Mouse (Mus musculus) CH12.LX (cell line): ENCODE measurements around the gene Reck. TPM values are rescaled to one million over a fixed set of nuclear protein-coding genes. Genes with fewer than 3 reads are reported as not detected.

Source experiments
- DNase-seq: peaks from one replicate; pipeline ENCODE4 v3.0.0-alpha.2; 2013; ENCODE audit errors: extremely low read depth
- H3K27ac ChIP-seq: 2 replicates; pipeline ENCODE4 v1.5.1; 2012; ENCODE audit warnings: low read depth, mild to moderate bottlenecking, control low read depth, moderate library complexity; ENCODE audit not compliant: insufficient read depth
- H3K27me3 ChIP-seq: replicated peaks from 2 replicates; pipeline ENCODE3; 2012; ENCODE audit warnings: inconsistent platforms
- H3K36me3 ChIP-seq, 2 experiments: replicated peaks in 1 of 2; 2 replicates each; pipeline versions ENCODE3 to v1.6.1; 2012; ENCODE audit warnings: inconsistent platforms in 1 of 2, low read length in 1 of 2, mild to moderate bottlenecking in 1 of 2, mixed read lengths in 1 of 2, moderate library complexity in 1 of 2; ENCODE audit not compliant: control insufficient read depth in 1 of 2, insufficient read depth in 1 of 2
- H3K4me1 ChIP-seq, 2 experiments: 2 replicates each; pipeline ENCODE4 v1.6.1; 2012; ENCODE audit warnings: inconsistent platforms in 1 of 2, moderate library complexity in 1 of 2; ENCODE audit not compliant: insufficient read depth in 2 of 2, control insufficient read depth in 1 of 2
- H3K4me2 ChIP-seq: 2 replicates; pipeline ENCODE4 v1.6.1; 2012; ENCODE audit warnings: low read depth, mild to moderate bottlenecking, control low read depth; ENCODE audit not compliant: poor library complexity, insufficient read depth, severe bottlenecking
- H3K4me3 ChIP-seq, 3 experiments: fragments of 150-350 bp in 1 of 3; sonication (generic) in 1 of 3; replicated peaks in 1 of 3; 2 replicates each; pipeline versions ENCODE3 to v1.5.1; 2011 to 2012; ENCODE audit warnings: low read depth in 2 of 3, low read length in 2 of 3, mild to moderate bottlenecking in 2 of 3, moderate library complexity in 2 of 3, control low read depth in 1 of 3, improper control_type of control experiment in 1 of 3, inconsistent platforms in 1 of 3, mixed read lengths in 1 of 3; ENCODE audit not compliant: poor library complexity in 1 of 3
- H3K79me2 ChIP-seq: replicated peaks from 2 replicates; pipeline ENCODE4 v1.6.1; 2012; ENCODE audit warnings: mild to moderate bottlenecking, moderate library complexity; ENCODE audit not compliant: control insufficient read depth, poor library complexity, insufficient read depth, severe bottlenecking; ENCODE audit errors: extremely low read depth
- H3K9ac ChIP-seq: 2 replicates; pipeline ENCODE4 v1.6.1; 2012; ENCODE audit warnings: low read depth, mild to moderate bottlenecking, control low read depth, moderate library complexity; ENCODE audit not compliant: insufficient read depth
- H3K9me3 ChIP-seq: replicated peaks from 2 replicates; pipeline ENCODE3; 2012; ENCODE audit warnings: low read length, inconsistent platforms, mixed read lengths
- CHD1 ChIP-seq: IDR thresholded peaks from 2 replicates; pipeline ENCODE4 v1.6.1; 2012; ENCODE audit warnings: low read depth, low read length, improper control_type of control experiment, inconsistent platforms
- CHD2 ChIP-seq: IDR thresholded peaks from 2 replicates; pipeline ENCODE4 v1.6.1; 2011; ENCODE audit warnings: low read length, improper control_type of control experiment
- E2F4 ChIP-seq: IDR thresholded peaks from 2 replicates; pipeline ENCODE4 v1.6.1; 2011; ENCODE audit warnings: low read depth, low read length, improper control_type of control experiment; ENCODE audit not compliant: insufficient replicate concordance
- ELF1 ChIP-seq: IDR thresholded peaks from 2 replicates; pipeline ENCODE4 v1.6.1; 2014; ENCODE audit warnings: low read depth, mild to moderate bottlenecking, inconsistent platforms, low read length, improper control_type of control experiment
- EP300 ChIP-seq: IDR thresholded peaks from 2 replicates; pipeline ENCODE4 v1.6.1; 2011; ENCODE audit warnings: low read length, improper control_type of control experiment
- ETS1 ChIP-seq: conservative IDR thresholded peaks from 2 replicates; pipeline ENCODE4 v1.6.1; 2012; ENCODE audit warnings: low read depth, mild to moderate bottlenecking, inconsistent platforms, low read length, improper control_type of control experiment, moderate library complexity
- GABPA ChIP-seq: IDR thresholded peaks from 2 replicates; pipeline ENCODE4 v1.6.1; 2012; ENCODE audit warnings: low read depth, low read length, improper control_type of control experiment, inconsistent platforms; ENCODE audit not compliant: insufficient replicate concordance
- HCFC1 ChIP-seq: IDR thresholded peaks from 2 replicates; pipeline ENCODE4 v1.6.1; 2012; ENCODE audit warnings: low read depth, mild to moderate bottlenecking, inconsistent platforms, low read length, improper control_type of control experiment
- JUN ChIP-seq: IDR thresholded peaks from 2 replicates; pipeline ENCODE4 v1.6.1; 2011; ENCODE audit warnings: low read depth, mild to moderate bottlenecking, low read length, improper control_type of control experiment, moderate library complexity; ENCODE audit not compliant: insufficient read depth
- JUND ChIP-seq: conservative IDR thresholded peaks from 2 replicates; pipeline ENCODE4 v1.6.1; 2011; ENCODE audit warnings: low read depth, low read length, improper control_type of control experiment
- KAT2A ChIP-seq: IDR thresholded peaks from 2 replicates; pipeline ENCODE4 v1.6.1; 2012; ENCODE audit warnings: low read length, improper control_type of control experiment, inconsistent platforms; ENCODE audit not compliant: insufficient replicate concordance
- MAFK ChIP-seq: IDR thresholded peaks from 2 replicates; pipeline ENCODE4 v1.6.1; 2011; ENCODE audit warnings: low read length, improper control_type of control experiment; ENCODE audit not compliant: insufficient replicate concordance
- MAZ ChIP-seq: IDR thresholded peaks from 2 replicates; pipeline ENCODE4 v1.6.1; 2012; ENCODE audit warnings: low read depth, mild to moderate bottlenecking, inconsistent platforms, low read length, improper control_type of control experiment, moderate library complexity
- MEF2A ChIP-seq: IDR thresholded peaks from 2 replicates; pipeline ENCODE4 v1.6.1; 2014; ENCODE audit warnings: low read depth, mild to moderate bottlenecking, inconsistent platforms, low read length, improper control_type of control experiment, borderline replicate concordance
- MXI1 ChIP-seq: IDR thresholded peaks from 2 replicates; pipeline ENCODE4 v1.6.1; 2011; ENCODE audit warnings: mild to moderate bottlenecking, low read depth, low read length, improper control_type of control experiment
- MYC ChIP-seq: IDR thresholded peaks from 2 replicates; pipeline ENCODE4 v1.6.1; 2011; ENCODE audit warnings: low read depth, mild to moderate bottlenecking, improper control_type of control experiment, low read length
- NELFE ChIP-seq: IDR thresholded peaks from 2 replicates; pipeline ENCODE4 v1.6.1; 2011; ENCODE audit warnings: low read depth, low read length, improper control_type of control experiment
- PAX5 ChIP-seq: IDR thresholded peaks from 2 replicates; pipeline ENCODE4 v1.6.1; 2012; ENCODE audit warnings: low read length, inconsistent platforms, mixed read lengths
- POLR2AphosphoS2 ChIP-seq: IDR thresholded peaks from 2 replicates; pipeline ENCODE4 v1.6.1; 2011; ENCODE audit warnings: low read depth, low read length, improper control_type of control experiment
- SIN3A ChIP-seq: IDR thresholded peaks from 2 replicates; pipeline ENCODE4 v1.6.1; 2012; ENCODE audit warnings: low read length, improper control_type of control experiment, inconsistent platforms
- UBTF ChIP-seq: IDR thresholded peaks from 2 replicates; pipeline ENCODE4 v1.6.1; 2012; ENCODE audit warnings: low read depth, mild to moderate bottlenecking, inconsistent platforms, low read length, improper control_type of control experiment, moderate library complexity
- USF1 ChIP-seq: IDR thresholded peaks from 2 replicates; pipeline ENCODE4 v1.6.1; 2014; ENCODE audit warnings: low read depth, mild to moderate bottlenecking, inconsistent platforms, low read length, improper control_type of control experiment
- ZC3H11A ChIP-seq: IDR thresholded peaks from 2 replicates; pipeline ENCODE4 v1.6.1; 2012; ENCODE audit warnings: low read depth, mild to moderate bottlenecking, inconsistent platforms, low read length, improper control_type of control experiment
- ZKSCAN1 ChIP-seq: IDR thresholded peaks from 2 replicates; pipeline ENCODE4 v1.6.1; 2012; ENCODE audit warnings: low read depth, inconsistent platforms, low read length, improper control_type of control experiment, borderline replicate concordance
- ZMIZ1 ChIP-seq: IDR thresholded peaks from 2 replicates; pipeline ENCODE4 v1.6.1; 2012; ENCODE audit warnings: low read depth, mild to moderate bottlenecking, inconsistent platforms, low read length, improper control_type of control experiment
- ZNF384 ChIP-seq: IDR thresholded peaks from 2 replicates; pipeline ENCODE4 v1.6.1; 2012; ENCODE audit warnings: low read depth, low read length, improper control_type of control experiment, inconsistent platforms
- dilution Hi-C: fragments of 300-500 bp; cut with MboI; formaldehyde crosslinking; loops from 2 replicates; pipeline ENCODE4 v1.14.3; 2020; ENCODE audit warnings: low sequenced_read_pairs; ENCODE audit not compliant: extremely low pct_unique_long_range_greater_than_20kb, extremely low pct_ligation_motif_present
- in situ Hi-C: fragments of 300-500 bp; cut with MboI; formaldehyde crosslinking; loops from 3 replicates; pipeline ENCODE4 v1.14.3; 2019; ENCODE audit warnings: low sequenced_read_pairs, low pct_ligation_motif_present, low pct_unique_long_range_greater_than_20kb, mixed read lengths
- polyA plus RNA-seq: library from polyadenylated mRNA; unstranded; fragments of >175 nt; gene quantifications from 2 replicates; pipeline ENCODE4 v1.2.1, GENCODE M21; 2012; ENCODE audit warnings: low read depth; ENCODE audit not compliant: insufficient read length
- total RNA-seq, 2 experiments: library from RNA; depleted of rRNA; stranded (reverse); fragments of 300-350 nt in 1 of 2; fragments of >200 nt in 1 of 2; gene quantifications; 2 replicates each; pipeline ENCODE4 v1.2.3; 2012 to 2014

Gene Reck
- total and polyA plus RNA-seq, 3 experiments: 0.44 to 1.8 (median 0.68) TPM

GRCm38 (mm10) chr4:43854101-43854500, 21.2 kb upstream of the Reck start:
- TF ChIP-seq ZC3H11A (no peak), CHD2 (no peak), JUN (no peak), SIN3A (no peak), ETS1 (no peak), UBTF (no peak), KAT2A (no peak), JUND (no peak), ZKSCAN1 (no peak), POLR2AphosphoS2 (no peak), PAX5 (no peak), MAZ (no peak), MAFK (no peak), EP300 (no peak), GABPA (no peak), E2F4 (no peak), MYC (no peak)
- no peak overlapping the region for H3K4me2 ChIP-seq
- H3K9ac ChIP-seq: no peak overlapping the region
- peaks cover 5% of the 10 kb centered on the region for H3K9me3 ChIP-seq
- H3K4me3 ChIP-seq: no peak overlapping the region
- peaks cover 76% of the 10 kb centered on the region for H3K27me3 ChIP-seq
- in situ Hi-C loops: loop anchor here (10.0 kb wide), 1 partner anchor 119 kb away; the partner anchor contains the start of gene Spaar
- H3K36me3 ChIP-seq: no peaks in the 10 kb centered on the region
- no peak for DNase-seq
- no peaks in the 10 kb centered on the region for H3K4me1 ChIP-seq
- H3K79me2 ChIP-seq: no peaks in the 10 kb centered on the region
- no peak overlapping the region for H3K27ac ChIP-seq
- dilution Hi-C loops: no loop called here

- dilution Hi-C loops (no loop called here), in situ Hi-C loops (loop anchor here (10.0 kb wide), 1 partner anchor 125 kb away; the partner anchor contains the start of gene Spaar)
- no peaks in the 10 kb centered on the region for H3K9me3 ChIP-seq
- no peak for DNase-seq
- H3K79me2 ChIP-seq: no peaks in the 10 kb centered on the region
- no peak overlapping the region for H3K4me3 ChIP-seq
- H3K36me3 ChIP-seq: no peaks in the 10 kb centered on the region
- peaks cover 30% of the 10 kb centered on the region for H3K27me3 ChIP-seq
- no peak overlapping the region for H3K4me2 ChIP-seq
- H3K9ac ChIP-seq: no peak overlapping the region
- no peak for TF ChIP-seq MAFK
- TF ChIP-seq MYC: no peak
- no peak for TF ChIP-seq NELFE
- TF ChIP-seq GABPA: no peak
- no peak for TF ChIP-seq EP300
- TF ChIP-seq MAZ: no peak
- no peak for TF ChIP-seq ZMIZ1
- TF ChIP-seq ZNF384: no peak
- TF ChIP-seq ETS1: no peak
- no peak for TF ChIP-seq ELF1
- no peak for TF ChIP-seq HCFC1
- no peak for TF ChIP-seq MEF2A
- no peak for TF ChIP-seq E2F4
- no peak for TF ChIP-seq ZKSCAN1
- no peak for TF ChIP-seq MXI1
- no peak for TF ChIP-seq USF1
- no peak for TF ChIP-seq POLR2AphosphoS2
- TF ChIP-seq CHD1: no peak
- peaks cover 0 to 3% of the 10 kb centered on the region in 2 experiments; a peak in 1 of 4 replicates for H3K4me1 ChIP-seq
- H3K27ac ChIP-seq: no peak overlapping the region
Measured at GRCm38 (mm10) chr4:43859886-43860285, 15.4 kb upstream of the Reck start.
